Mouse (Mus musculus): ENCODE data around the gene Ldlrad1. TPM values are rescaled to one million over a fixed set of nuclear protein-coding genes. Genes with fewer than 3 reads are reported as not detected.
A peak's percentile ranks its signal among the peaks of the same experiment; 100 is the strongest.

The Ldlrad1 gene
- polyA plus RNA-seq, 1 experiment from 2014 or later: not detected

- H3K27ac ChIP-seq: no peak overlapping the region; the same call in 1 of the 2 replicates
- no peaks in the 10 kb centered on the region for H3K27me3 ChIP-seq
- ATAC-seq (ENCODE audit: low FRiP score): no peak
- 61% methylated on average over 2 of the region's 2 CpGs for WGBS
- peaks cover 22% of the 10 kb centered on the region for H3K4me1 ChIP-seq
- no peaks in the 10 kb centered on the region for H3K9me3 ChIP-seq (replicated peaks)
- H3K9ac ChIP-seq: no peak overlapping the region
- 0 out of 2 replicates have a peak, but pooled peaks cover 9% of the 10 kb centered on the region for H3K36me3 ChIP-seq
- no peak overlapping the region for H3K4me2 ChIP-seq (replicated peaks)
- no peak overlapping the region for H3K4me3 ChIP-seq
These were observed 40.5 kb downstream of the Ldlrad1 start for GRCm38 (mm10) chr4:107249471-107249870.

DNA sequence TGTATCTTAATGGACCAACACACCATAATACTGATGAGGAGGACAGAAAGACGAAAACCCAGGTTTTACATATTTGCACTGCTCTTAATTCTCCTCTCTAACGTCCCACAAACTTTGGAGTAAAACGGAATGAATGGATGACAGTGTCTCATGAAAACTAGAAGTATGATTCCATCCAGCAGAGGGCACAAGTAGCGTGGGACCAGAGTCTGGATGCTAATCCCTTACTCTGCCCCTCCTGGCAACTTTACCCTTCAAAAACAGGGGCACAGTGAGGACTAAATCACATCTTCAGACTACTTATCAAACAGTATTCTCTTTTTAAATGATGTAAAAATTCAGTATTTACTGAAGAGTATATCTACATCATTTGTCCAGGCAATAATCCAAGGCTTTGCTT, 41.5 kb downstream of the Ldlrad1 start:
- Histone ChIP-seq H3K27me3 (no peaks in the 10 kb centered on the region), H3K4me2 (replicated peaks) (no peak overlapping the region), H3K9ac (no peak overlapping the region), H3K4me1 (peaks cover 24% of the 10 kb centered on the region), H3K36me3 (0 out of 2 replicates have a peak, but pooled peaks cover 5% of the 10 kb centered on the region), H3K9me3 (replicated peaks) (no peaks in the 10 kb centered on the region), H3K27ac (no peak overlapping the region), H3K4me3 (no peak overlapping the region)
- ATAC-seq (ENCODE audit: low FRiP score): no peak
- WGBS: 28% methylated on average over 4 of the region's 4 CpGs

- WGBS: 2% methylated on average over 11 of the region's 11 CpGs
- Histone ChIP-seq H3K4me2 (replicated peaks) (peak overlapping the region; percentile 56), H3K4me3 (peak overlapping the region; percentile 73), H3K4me1 (peaks cover 24% of the 10 kb centered on the region), H3K27ac (peak overlapping the region; percentile 87; the same call in 1 of the 2 replicates), H3K9ac (peak overlapping the region; percentile 82), H3K27me3 (no peaks in the 10 kb centered on the region), H3K36me3 (no peaks in the 10 kb centered on the region), H3K9me3 (replicated peaks) (no peaks in the 10 kb centered on the region)
- no peak for ATAC-seq (ENCODE audit: low FRiP score)
These were observed 43.5 kb downstream of the Ldlrad1 start for GRCm38 (mm10) chr4:107252522-107252921.

GRCm38 (mm10) chr4:107253125-107254091, 44.4 kb downstream of the Ldlrad1 start, which contains the start of the genes Lrrc42 and Hspb11:
Lrrc42 (minus strand) TSS chr4:107253532.
Hspb11 (plus strand) TSS chr4:107253593.
- WGBS: under 1% methylated on average over 91 of the region's 101 CpGs
- peak; percentile 97 for ATAC-seq (ENCODE audit: low FRiP score)
- peak within 1 kb of the TSS; percentile 56 for H3K4me2 ChIP-seq (replicated peaks)
- H3K27ac ChIP-seq: peak within 1 kb of the TSS; percentile 87
- no peaks in the 10 kb centered on the region for H3K36me3 ChIP-seq
- no peaks in the 10 kb centered on the region for H3K9me3 ChIP-seq (replicated peaks)
- peak within 1 kb of the TSS; percentile 82 for H3K9ac ChIP-seq
- H3K27me3 ChIP-seq: no peaks in the 10 kb centered on the region
- peaks cover 24% of the 10 kb centered on the region for H3K4me1 ChIP-seq
- H3K4me3 ChIP-seq: peak within 1 kb of the TSS; percentile 73

DNA sequence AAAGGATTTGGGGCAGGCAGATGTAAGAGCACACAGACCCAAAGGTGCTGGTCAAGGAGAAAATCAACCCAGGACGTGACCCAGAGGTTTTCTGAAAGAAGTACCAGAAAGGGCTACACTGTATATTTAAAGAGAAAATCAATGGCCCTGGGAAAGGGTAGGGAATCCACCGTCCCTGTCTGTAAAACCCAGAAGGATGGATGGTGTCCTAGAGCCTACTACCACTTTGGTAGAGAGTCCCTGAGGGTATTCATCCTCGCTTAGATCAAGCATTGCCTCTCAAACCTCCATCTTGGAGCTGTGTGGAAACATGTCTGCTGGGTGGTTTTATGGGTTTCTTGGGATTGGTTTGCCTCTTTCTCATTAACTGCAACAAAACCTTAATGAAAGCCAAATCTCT, 45.4 kb downstream of the Ldlrad1 start:
- Histone ChIP-seq H3K27ac (peak overlapping the region; percentile 87), H3K4me1 (peaks cover 18% of the 10 kb centered on the region), H3K4me3 (peak overlapping the region; percentile 73), H3K4me2 (replicated peaks) (peak overlapping the region; percentile 56), H3K36me3 (no peaks in the 10 kb centered on the region), H3K9ac (peak overlapping the region; percentile 82), H3K9me3 (replicated peaks) (no peaks in the 10 kb centered on the region), H3K27me3 (no peaks in the 10 kb centered on the region)
- WGBS: 18% methylated on average over 3 of the region's 3 CpGs
- no peak for ATAC-seq (ENCODE audit: low FRiP score)

DNA sequence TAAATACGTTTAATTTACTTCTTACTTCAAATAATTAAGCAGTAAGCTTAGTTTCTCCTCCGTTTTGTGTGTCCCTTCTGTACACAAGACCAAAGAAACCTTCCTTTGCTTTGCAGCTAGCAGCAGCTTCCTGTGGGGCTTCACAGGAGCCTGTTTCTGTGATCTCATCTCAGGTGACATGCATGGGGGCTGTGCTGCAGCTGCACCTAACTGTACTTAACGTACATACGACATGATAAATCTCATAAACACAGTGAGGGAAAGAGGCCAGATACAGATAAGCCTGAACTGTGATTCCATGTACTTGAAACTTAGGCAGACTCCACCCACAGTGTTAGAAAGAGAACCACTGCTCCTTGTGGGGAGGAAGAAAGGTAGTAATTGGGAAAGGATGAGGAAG, 51.0 kb downstream of the Ldlrad1 start:
- no peak overlapping the region for H3K4me2 ChIP-seq (replicated peaks)
- H3K9me3 ChIP-seq (replicated peaks): 0 out of 2 replicates have a peak, but pooled peaks cover 2% of the 10 kb centered on the region
- no peaks in the 10 kb centered on the region for H3K27me3 ChIP-seq
- H3K4me3 ChIP-seq: no peak overlapping the region
- 78% methylated on average over 4 of the region's 4 CpGs for WGBS
- H3K27ac ChIP-seq: no peak overlapping the region
- peaks cover 10% of the 10 kb centered on the region for H3K36me3 ChIP-seq
- H3K4me1 ChIP-seq: no peaks in the 10 kb centered on the region
- no peak overlapping the region for H3K9ac ChIP-seq
- ATAC-seq (ENCODE audit: low FRiP score): no peak

Other genes starting within 250 kb of the Ldlrad1 start
- gene Mrpl37, start 142.3 kb upstream of the Ldlrad1 start, polyA plus RNA-seq (2016; fragmentation: Nextera tagmentation; extraction: Ambion mirVana): 78.0 and 80.8 TPM in 2 replicates
- gene Cyb5rl, start 142.2 kb upstream of the Ldlrad1 start, polyA plus RNA-seq (2016; fragmentation: Nextera tagmentation; extraction: Ambion mirVana): 4.1 and 4.5 TPM in 2 replicates
- gene Cdcp2, start 112.3 kb upstream of the Ldlrad1 start, polyA plus RNA-seq (2016; fragmentation: Nextera tagmentation; extraction: Ambion mirVana): 0.10 TPM in 1 of 2 replicates, not detected in the other
- gene Tmem59, start 30.8 kb upstream of the Ldlrad1 start, polyA plus RNA-seq (2016; fragmentation: Nextera tagmentation; extraction: Ambion mirVana): 390 and 391 TPM in 2 replicates
- gene Tceanc2, start 30.1 kb upstream of the Ldlrad1 start, polyA plus RNA-seq (2016; fragmentation: Nextera tagmentation; extraction: Ambion mirVana): 20.8 and 35.2 TPM in 2 replicates
- 73.5 TPM in 2 replicates for gene Lrrc42, start 44.4 kb downstream of the Ldlrad1 start, polyA plus RNA-seq (2016; fragmentation: Nextera tagmentation; extraction: Ambion mirVana)
- gene Hspb11, start 44.4 kb downstream of the Ldlrad1 start, polyA plus RNA-seq (2016; fragmentation: Nextera tagmentation; extraction: Ambion mirVana): 42.7 and 44.3 TPM in 2 replicates
- not detected in 2 replicates for gene Dio1, start 98.0 kb downstream of the Ldlrad1 start, polyA plus RNA-seq (2016; fragmentation: Nextera tagmentation; extraction: Ambion mirVana)
- gene Yipf1, start 105.2 kb downstream of the Ldlrad1 start, polyA plus RNA-seq (2016; fragmentation: Nextera tagmentation; extraction: Ambion mirVana): 42.2 and 53.8 TPM in 2 replicates
- 28.7 and 28.8 TPM in 2 replicates for gene Ndc1, start 158.6 kb downstream of the Ldlrad1 start, polyA plus RNA-seq (2016; fragmentation: Nextera tagmentation; extraction: Ambion mirVana)
- 5.9 and 8.9 TPM in 2 replicates for gene Glis1, start 225.4 kb downstream of the Ldlrad1 start, polyA plus RNA-seq (2016; fragmentation: Nextera tagmentation; extraction: Ambion mirVana)